Mouse (Mus musculus): ENCODE data around the gene Creb5.

DNA sequence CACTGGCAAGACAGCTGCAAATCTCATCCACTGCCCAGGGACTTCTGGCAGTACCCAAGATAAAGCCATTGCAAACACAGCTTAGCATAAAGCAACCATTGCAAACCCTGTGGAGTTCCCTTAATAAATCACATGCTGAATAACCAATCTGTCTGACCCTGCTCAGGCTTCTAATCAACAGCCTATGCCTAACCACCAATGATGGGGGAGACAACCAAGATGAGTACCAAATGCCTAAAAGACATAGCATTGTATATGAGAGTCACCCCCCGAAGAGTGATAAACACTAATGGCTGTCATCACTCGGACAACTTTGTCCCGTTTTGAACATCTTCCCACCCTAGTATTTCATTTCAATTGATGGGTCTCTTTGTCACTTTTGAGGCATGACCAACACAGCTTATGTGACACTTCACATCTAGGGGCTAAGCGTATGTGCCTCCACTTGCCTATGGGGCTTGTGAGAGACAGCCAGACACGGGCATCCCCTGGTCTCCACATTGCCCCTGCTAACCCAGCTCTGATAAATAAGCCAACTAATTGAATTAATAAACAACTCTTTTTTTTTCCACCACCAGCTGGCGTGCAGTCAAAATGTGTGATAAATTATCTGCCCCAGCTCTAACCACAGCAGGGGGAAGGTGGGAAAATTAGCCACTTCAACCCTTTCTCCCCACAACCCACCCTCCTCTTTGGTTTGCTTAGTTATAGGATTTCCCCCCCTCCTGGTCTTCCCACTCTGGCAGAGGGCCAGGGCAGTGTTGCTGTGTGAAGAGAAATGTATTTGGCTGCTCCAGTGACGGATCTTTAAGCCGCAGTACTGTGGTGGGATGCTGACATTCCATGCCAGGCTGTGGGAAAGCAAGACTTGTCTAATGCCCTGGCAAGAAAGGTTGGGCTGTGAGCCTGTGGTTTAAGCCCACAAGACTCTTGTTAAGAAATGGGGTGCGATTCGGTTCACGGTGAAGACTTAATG is 376.1 kb downstream of the Creb5 start:
- TF ChIP-seq ZC3H11A (IDR thresholded peaks at IDR 0.05; ENCODE audit: borderline replicate concordance, low read depth, low read length) (no peak), MAFK (IDR thresholded peaks at IDR 0.05; ENCODE audit: insufficient read depth, low read depth, low read length) (no peak), ZNF384 (IDR thresholded peaks at IDR 0.05; ENCODE audit: low read depth, low read length) (no peak)
